Mouse (Mus musculus) liver, adult (tissue): ENCODE data around the gene Galntl6.

Source experiments
- GATA4 ChIP-seq: IDR thresholded peaks from 2 replicates; pipeline ENCODE4 v1.6.1; 2014; ENCODE audit warnings: mild to moderate bottlenecking, low read length; ENCODE audit not compliant: insufficient replicate concordance

The Galntl6 gene

DNA sequence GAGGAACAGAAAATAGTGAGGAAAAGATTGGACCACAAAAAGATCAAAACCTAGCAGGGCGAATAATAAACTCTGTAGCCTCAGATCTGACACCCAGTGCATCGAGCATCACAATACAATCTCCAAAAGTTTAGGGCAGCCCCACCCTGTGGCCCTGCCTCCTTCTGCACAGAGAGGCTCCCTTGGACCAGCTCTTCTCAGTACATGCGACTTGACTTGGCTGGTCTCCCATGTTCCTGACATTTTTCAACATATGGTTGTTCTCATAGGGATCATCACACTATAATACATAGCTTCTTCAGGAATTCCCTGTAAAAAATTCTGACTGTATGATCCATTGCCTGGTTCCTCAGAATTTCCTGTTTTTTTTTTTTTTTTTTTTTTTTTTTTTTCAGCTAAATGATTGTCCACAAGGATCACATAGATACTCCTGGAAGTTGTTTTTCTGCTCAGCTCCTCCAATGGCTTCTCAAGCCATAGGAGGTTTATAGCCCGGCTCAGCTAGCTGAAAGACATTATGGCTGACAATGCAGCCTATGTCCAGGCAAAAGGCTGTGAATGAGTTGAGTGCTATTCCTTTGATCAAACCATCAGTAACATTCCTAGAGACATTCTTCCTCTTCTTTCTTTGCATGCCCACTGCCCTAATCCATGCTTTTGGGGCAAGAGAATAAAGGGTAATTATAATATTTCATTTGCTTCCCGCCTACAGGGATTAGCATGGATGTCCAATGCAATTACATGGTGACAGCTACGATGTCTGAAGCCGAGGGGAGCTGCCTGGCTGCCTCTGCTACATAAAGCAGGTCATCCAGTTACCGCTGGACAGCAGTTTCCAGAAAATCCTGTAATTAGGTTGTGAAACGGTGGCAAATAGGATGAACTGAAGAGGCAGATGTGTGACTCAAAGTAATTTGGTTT is 993.5 kb downstream of the Galntl6 start:
- no peak for TF ChIP-seq GATA4

DNA sequence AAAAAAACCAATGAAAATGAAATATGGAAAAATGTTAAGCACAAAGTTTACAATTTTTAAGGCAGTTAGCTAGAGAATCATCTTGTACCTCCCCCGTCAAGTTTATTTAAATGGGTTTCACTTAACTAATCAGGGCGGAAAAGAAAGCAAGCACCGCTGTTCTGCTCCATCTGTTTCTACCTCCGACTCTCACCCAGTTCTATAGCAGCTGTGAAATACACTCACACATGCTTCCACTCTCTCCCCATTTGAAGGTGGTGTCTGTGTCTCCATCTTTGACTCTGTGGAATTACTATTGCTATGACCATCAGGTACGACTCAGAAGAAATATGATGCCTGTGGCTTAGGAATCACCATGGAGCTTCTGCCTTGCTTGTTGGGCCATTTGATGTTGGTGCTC is 1019.1 kb downstream of the Galntl6 start:
- TF ChIP-seq GATA4: no peak

DNA sequence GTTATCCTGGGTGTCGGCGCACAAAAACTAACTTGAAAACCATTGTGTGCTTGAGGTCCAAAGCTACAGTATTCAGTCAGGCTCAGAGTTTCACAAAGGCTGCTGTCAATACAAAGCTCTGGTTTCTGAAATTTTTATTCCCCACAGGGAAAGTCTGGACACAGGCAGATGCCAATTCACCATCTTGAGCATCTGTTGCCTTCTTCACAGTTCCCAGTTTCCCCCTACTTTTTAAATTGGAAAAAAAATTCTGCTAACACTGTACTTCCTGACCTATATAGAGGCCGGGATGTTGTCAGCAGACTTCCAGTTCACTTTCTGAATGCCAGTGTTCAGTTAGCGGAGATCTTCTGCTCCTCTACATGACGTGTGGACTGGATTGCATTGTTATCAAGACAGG is 1020.3 kb downstream of the Galntl6 start:
- TF ChIP-seq GATA4: no peak

DNA sequence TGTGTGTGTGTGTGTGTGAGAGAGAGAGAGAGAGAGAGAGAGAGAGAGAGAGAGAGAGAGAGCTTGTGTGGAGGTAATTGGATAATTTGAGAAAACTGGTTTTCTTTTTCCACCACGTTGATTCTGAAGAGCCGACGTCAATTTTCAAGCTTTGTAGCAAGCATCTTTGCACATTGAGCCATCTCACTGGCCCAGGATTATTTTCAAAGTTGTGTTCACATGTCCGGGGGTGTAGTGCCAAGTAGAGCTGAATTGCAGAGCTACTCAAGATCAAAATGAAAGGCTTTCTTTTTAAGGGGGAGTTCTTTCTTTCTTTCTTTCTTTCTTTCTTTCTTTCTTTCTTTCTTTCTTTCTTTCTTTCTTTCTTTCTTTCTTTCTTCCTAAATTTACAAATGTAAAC is 1022.3 kb downstream of the Galntl6 start:
- no peak for TF ChIP-seq GATA4

DNA sequence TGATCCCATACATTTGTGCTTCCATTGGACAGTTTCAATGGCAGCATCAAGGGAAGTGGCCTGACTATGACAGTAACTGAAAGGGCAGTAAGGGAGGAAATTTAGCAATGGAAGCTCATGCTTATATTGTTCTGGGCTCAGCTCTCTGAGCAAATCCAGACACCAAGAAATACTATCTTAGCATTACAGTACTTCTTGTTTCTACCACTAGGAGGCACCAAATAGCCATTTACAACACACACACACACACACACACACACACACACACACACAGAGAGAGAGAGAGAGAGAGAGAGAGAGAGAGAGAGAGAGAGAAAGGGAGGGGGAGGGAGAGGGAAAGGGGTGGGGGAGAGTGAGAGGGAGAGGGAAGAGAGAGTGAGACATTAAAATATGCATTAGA is 1023.6 kb downstream of the Galntl6 start:
- no peak for TF ChIP-seq GATA4

DNA sequence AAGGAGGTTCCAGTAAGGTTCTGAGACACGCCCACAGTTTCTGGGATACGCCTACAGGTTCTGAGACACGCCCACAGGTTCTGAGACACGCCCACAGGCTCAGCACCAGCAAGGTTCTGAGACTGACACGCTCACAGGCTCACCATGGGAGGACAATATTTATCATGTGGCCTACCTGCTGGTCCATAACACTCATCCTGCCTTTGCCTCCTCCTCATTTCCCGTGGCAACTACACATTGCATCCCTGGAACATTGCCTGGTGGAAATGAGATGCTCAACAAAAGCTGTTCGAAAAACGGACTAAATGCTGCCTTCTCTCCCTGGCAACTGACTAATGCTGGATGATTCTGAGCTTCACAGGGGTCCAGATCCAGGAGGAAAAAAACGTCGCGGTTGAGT is 1033.0 kb downstream of the Galntl6 start:
- no peak for TF ChIP-seq GATA4

DNA sequence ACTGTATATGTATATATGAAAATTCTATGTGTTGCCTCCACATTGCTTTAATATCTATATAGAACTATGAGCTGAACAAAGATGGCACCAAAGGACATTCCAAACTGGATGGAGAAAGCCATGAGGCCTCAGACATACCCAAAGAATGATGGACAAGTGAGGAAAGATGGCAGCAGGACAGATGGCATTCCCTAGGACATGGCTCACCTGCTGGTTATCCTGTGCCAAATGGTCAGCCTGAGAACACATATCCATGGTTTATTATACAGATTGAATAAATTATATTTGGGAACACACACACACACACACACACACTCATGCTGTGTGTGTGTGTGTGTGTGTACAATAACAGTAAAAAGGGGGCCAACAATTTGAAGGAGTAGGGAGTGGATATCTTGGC is 1063.4 kb downstream of the Galntl6 start:
- TF ChIP-seq GATA4: no peak

DNA sequence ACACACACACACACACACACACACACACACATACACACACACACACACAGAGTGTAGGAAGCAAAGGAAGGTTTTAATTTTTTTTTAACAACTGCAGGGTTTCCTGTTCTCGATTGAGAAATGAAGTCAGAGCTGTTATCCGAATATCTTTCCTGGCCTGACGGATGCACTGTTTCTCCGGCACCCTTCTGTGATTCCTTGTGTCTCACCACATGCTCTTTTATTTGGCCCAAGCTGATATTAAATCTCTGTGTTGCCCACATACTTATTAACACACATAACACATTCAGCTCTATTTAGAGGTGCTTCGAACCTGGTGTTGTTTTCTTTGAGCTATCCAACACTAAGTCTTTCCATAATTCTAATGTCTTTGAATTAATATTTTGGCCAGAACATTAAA is 1069.0 kb downstream of the Galntl6 start:
- TF ChIP-seq GATA4: no peak

DNA sequence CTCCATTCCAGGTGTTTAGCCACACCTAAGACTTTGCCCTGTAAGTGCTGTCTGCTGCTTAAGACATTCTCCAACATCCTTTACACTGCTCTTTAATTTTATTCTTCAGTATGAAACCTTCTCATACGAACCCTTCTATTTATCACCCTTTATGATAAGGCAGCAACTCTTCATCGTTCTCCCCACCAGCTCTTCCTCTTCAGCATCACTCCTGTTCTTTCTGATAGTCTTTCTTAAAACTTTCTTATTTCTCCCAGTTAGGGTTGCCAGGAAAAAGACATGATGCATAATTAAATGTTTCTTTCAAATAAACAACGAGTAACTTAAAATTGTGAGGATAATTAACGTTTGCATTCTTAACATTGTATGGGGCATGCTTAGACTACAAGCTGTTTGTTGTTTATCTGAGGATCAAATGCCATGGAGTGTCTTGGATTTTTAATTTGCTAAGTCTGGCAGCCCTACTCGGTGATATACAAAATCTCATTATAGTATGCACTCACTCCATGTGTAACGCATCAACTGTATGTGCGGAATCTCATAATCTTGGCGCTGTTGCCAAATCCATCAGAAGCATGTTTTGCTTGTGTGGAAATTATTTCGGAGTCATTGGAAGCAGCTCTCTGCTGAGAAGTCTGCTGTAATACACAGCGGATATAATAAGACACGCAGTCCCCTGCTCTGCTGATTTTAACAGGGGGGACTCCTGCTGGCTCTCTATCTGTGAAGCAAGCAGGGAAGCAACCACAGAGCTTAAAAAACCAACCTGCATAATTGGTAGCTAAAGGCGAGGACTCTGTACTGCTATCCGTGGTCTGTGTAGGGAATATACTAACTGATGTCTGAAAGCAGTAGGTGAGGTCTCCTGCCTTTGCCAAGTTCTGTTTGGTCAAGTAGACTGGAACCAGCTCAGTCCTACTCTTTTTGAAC is 1069.7 kb downstream of the Galntl6 start:
- no peak for TF ChIP-seq GATA4

DNA sequence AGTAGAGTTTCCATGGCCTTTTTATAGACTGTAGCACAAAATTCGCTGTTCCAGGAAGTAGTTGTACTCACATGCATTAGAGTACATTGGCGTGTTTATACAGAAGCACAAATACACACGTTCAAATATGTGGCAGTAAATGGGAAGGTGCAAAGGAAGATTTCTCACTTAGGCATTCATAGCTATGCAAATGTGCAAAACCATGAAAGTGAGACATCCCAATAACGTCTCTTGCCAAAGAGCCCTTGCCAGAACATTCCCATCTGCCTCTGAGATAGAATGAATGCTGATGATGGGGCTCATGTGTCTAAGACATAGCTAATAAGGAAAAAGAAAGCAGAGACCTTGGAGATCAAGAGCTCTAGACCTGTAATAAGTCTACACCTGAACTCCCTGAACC is 1071.0 kb downstream of the Galntl6 start:
- no peak for TF ChIP-seq GATA4

DNA sequence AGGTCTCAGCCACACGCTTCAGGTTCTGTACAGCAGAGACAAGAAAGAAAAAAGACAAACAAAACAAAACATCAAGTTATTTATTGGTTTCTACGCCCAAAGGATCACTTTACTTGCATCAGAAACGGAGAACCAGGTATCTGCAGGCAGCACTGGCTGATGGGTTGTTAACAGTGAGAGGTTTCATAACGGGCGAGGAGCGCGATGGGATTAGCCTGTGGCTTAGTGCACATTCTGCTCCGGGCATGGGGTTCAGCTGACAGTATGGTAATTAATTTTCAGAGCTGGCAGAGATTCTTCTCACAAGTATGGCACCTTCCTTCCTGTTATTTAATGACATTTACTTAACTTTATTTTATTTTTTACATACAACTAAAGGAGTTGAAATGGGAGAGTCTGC is 1075.1 kb downstream of the Galntl6 start:
- TF ChIP-seq GATA4: no peak

DNA sequence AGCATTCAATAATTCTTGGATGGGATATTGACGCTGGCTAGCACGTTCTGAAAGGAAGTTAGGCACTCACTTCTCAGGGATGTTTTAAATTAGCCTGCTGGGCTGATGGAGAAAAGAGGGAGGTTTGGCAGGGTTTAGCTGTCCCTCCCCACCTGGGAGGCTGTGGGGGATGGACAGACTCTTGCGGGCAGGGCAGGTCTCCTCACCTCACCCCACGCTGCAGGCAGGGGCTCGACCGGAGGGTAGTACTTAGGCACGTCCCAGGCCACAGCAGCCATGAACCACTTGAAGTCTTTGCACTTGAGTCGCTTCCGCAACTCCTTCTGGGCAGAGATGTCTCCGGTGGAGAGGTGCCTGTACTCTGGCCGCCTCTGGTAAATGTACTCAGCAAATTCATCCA is 1075.5 kb downstream of the Galntl6 start:
- TF ChIP-seq GATA4: no peak

DNA sequence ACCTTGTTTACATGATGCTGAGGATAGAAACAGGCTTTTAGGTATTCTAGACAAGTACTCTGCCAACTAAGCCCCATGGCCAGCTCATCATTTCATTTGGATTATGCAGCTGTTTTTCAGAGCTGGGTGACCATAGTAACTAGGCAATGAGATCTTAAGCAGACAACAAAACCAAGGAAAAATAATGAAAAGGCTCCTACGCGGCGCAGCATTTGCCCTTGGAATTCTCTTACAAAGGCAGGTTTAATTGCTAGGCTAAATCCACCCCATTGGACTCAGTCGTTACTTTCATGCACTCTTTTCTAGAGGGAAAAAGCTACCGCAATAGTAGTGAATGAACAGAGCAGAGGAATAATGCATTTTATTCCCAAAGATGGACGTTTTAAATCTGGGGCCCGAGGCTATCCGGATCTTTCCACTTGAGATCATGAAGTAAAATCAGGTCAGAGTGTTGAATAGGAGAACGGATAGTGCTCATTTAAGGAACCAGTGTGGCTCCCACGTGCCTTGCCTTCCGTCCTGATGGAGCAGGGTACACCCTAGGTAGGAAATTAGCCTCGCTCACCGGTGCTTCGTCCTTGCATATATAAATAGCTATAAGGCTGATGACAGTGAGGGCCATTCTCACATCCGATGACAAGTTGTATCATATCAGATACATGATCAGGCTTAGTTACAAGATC is 1076.1 kb downstream of the Galntl6 start:
- no peak for TF ChIP-seq GATA4

DNA sequence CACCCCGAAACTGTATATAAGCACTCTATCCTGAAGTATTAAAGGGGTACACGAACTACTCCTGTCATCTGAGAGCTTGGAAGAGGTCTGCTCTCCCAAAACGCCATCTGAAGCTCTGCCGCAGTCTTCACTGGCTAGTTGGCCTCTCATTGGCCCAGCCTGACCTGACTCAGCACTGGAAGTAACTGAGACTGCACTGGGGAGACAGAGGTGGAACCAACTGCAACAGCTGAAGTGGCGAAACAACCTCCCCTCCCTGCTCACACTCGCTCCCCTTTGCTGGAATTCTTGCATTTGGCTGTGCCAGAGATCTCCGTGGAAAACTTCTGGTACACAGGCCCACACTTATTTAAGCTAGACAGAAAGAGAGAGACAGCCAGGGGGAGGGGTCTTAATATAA is 1089.3 kb downstream of the Galntl6 start:
- no peak for TF ChIP-seq GATA4

DNA sequence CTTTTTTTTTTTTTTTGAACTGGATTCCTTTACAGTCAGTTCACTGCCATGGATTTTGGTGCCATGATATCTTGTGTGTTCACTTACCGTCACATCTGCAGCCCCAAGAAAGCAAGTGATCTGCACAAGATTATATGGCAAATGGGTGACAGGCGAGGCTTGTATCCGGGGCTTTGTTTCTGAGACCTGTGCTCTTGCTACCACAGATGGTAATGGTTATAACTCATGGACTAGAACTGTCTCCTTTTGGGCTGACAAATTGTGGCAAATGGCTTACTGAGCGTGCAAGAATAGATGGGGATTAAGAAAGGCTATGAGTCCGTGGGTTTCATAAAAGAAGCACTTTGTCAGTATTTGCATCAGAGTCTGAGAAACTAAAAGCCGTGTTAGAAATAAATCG is 1096.4 kb downstream of the Galntl6 start:
- no peak for TF ChIP-seq GATA4

DNA sequence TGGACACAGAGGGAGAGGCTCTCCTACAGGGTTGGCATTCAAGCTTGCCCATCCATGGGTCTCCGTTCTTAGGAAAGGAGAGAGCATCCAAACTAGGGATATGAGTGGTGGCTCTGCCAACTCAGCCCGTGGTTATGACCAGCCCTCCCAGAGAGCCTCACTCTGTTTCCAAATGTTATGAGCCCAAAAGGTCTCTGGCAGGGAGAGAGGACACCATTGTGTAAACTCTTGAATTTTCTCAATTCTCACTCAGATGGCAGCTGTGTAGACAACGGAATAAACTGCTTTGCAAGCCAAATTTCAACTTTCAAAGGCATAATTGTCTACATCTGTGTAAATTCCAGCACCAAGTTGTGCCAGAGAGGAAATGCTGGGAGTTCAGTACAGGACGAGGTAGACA is 1105.4 kb downstream of the Galntl6 start:
- TF ChIP-seq GATA4: no peak

DNA sequence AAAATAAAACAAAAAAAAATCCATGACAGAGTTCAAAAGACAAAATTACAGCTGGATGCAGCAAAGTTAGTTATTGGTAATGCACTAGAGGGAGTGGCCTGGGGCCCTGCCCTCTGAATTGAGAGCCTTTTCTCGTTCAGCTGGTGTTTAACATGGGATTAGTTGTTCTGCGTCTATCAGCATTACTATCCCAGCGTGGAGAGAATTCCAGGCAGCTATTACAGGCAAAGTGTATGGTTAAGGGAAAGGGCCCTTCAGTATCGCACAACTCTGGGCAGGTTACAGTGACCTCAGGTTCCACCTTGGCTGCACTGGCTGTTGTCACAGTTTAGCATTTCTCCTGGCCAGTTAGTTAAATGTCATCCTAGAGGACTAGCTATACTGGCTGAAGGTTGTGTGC is 1107.3 kb downstream of the Galntl6 start:
- no peak for TF ChIP-seq GATA4
